Mouse (Mus musculus) erythroblast, embryonic 14.5 days (primary cell): ENCODE data around the gene Atp8b4.
"Not testable (repeated sequence)": the region's sequence is repeated elsewhere in the genome, so short reads cannot be mapped to it uniquely, and the experiment has no call there.

Source experiments
- GATA1 ChIP-seq: IDR thresholded peaks from 2 replicates; pipeline ENCODE4 v1.6.1; 2012; ENCODE audit warnings: low read length, inconsistent platforms, mixed read lengths
- TAL1 ChIP-seq: IDR thresholded peaks from 3 replicates; pipeline ENCODE4 v1.6.1; 2012; ENCODE audit warnings: low read length, inconsistent platforms, mixed read lengths

DNA sequence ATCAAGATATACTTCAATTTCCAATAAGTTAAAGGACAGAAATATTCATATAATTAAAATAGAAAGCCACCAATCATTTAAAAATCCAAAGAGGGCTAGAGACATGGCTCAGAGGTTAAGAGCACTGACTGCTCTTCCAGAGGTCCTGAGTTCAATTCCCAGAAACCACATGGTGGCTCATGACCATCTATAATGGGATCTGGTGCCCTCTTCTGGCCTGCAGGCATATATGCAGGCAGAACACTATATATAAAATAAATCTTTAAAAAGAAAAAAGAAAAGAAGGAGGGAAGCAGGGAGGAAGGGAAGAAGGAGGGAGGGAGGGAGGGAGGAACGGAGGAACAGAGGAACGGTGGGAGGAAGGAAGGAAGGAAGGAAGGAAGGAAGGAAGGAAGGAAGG, 42.7 kb downstream of the Atp8b4 start:
- not testable (repeated sequence) for TF ChIP-seq GATA1, TAL1
